Mouse (Mus musculus) embryo, embryonic 10 days (tissue): ENCODE results near the gene Cabp7.

Source experiments
- DNase-seq: peaks from one replicate; pipeline ENCODE4 v3.0.0-alpha.2; 2015; ENCODE audit warnings: low spot score

Gene Cabp7

DNA sequence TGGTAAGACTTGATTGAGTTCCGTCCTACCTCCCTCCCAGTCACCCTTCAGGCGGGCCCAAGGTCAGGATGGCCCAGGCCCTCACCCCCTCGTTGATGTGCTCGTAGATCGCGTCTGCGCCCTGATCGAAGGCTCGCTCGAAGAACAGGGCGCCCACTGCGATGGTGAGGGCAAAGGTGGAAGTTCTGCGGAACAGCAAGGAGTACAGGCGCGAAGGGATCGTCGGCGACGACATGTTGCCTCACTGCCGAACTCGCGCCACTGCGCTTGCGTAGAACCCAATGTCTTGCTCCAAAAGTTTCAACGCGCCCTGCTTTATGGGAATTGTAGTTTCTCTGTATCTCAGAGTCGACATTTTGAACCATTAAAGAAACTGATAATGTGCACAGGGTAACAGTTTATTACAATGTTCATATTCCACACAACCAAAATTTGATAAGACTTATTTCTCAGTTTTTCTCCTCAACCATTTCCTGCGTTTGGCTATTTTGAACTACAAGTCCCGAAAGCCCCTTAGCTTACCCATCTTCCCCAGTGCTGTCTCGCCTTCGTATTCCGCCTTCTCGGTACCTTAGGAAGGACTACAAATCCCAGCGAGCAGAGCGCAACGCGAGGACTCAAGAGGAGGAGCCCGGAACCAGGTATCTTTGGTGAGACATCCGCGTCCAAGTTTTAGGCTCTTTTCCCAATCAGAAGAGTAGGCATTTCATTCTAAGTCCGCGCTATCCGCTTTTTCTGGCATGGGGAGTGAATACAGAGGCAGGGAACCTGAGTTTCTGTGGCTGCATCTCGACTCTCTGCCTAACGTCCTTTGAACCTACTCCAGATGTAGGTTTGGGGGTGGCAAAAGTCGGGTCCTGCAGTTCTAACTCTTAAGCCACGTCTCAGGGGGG, 42.3 kb downstream of the Cabp7 start, which contains the start of the genes Uqcr10 and Zmat5:
TSS of gene Uqcr10 (minus strand) at position 271 of the 893 bp plus-strand sequence.
TSS of gene Zmat5 (plus strand) at position 607 of the 893 bp plus-strand sequence.
- peak; percentile 98 for DNase-seq

DNA sequence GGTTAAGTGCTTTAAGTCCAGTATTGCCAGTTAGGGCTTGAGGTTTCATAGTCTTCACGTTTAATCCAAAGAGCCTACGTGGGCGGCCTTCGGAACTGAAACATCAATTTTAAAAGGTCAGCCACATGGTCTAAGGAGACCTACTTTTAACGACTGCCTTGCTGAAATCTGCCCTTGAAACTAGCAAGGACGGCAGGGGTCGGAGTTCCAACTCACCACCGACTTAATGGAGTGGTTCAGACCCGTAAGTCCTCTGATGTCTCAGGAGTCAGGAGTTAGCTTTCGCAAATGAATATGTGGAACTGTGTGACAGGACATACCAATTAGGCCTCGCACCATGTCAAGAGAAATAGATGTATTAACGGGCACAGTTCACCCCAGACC, 42.9 kb downstream of the Cabp7 start:
- no peak for DNase-seq

DNA sequence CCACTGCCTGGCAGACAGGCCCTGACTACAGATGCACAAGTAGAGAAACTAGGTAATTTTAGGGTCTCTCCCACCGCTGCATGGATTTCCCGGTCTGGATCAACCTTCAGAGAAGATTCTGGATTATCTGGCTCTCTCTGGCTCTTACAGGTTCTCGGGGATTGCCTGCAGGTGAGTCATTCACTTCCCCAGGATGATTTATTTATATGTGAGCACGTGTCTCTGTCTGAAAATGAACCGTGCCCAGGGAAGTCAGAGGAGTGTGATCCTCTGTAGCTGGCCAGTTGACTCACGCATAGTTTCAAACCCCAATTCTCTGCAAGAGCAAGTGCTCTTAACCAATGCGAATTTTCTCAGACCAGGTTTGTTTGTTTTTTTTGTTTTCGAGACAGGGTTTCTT, 45.9 kb downstream of the Cabp7 start:
- DNase-seq: no peak

DNA sequence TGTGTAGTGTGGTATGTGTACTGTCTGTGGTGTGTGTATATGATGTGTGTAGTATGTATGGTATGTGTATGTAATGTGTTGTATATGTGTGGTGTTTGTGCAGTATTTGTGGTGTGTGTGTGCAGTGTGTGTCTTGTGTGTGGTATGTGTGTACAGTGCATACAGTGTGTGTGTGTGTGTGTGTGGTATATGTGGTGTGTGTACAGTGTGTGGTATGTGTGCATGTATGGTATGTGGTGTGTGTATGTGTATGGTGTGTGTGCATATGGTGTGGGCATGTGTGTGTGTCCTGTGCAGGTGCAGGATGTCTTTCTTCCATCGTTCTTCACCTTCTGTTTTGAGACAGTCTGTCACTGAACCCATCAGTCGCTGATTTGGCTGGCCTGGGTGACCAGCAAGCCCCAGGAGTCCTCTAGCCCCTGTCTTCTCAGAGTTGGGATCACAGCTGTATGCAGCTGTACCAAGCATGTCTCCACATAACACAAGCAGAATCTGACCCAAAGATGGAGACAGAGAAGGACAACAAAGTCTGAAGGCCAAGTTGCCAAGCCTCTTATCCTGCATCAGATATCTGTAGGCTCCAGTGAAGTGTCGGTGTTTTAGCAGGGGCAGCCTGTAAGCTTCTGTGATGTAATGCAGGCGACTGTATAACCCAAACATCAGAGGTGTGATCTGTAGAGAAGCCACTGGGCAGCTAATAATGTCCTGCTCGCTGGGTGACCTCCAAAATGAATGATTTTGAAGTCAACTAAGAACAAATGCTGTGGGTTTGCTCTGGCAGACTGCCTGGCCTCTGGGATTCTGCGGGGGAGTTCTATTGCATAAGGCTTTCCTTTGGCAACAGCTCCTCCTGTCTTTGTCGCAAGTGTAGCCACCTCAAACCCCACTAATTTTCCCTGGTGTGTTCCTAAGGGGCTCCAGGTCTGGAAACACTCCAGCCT, 49.3 kb downstream of the Cabp7 start:
- DNase-seq: no peak

DNA sequence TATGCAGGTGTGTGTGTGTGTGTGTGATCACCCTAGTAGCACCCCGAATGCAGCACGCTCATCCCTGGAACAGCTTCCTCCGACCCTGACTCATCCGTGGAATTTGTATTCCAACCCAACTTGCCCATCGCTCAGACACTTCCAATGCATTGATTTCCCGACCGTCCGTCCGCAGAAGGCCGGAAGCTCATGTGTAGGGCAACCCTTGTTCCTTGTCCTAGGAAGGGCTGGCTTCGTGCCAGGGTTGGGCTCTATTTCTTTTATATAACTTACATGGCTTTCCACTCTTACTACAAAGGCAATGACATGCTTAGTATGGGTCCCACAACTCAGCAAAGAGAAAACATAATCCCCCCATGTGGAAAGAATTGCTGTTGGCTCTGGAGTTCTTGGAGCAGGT, 54.4 kb downstream of the Cabp7 start:
- DNase-seq: no peak

DNA sequence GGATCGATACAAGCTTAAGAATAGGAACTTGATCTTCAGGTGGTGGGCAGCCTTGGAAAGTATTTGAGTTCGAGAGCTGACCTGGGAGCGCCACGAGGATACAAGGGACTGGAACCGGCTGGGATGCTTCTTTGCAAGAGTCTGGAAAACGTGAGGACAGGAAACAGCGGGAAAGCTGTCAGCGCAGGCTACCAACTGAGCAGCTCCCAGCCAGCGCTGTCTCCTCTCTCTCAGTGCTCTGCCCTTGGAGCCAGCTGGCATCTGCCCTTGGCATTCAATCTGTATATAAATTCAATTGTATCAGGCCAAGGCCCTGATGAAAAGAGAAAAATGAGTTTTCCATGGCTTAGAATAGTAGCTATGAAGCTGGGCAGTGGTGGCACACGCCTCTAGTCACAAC, 55.4 kb downstream of the Cabp7 start:
- no peak for DNase-seq

DNA sequence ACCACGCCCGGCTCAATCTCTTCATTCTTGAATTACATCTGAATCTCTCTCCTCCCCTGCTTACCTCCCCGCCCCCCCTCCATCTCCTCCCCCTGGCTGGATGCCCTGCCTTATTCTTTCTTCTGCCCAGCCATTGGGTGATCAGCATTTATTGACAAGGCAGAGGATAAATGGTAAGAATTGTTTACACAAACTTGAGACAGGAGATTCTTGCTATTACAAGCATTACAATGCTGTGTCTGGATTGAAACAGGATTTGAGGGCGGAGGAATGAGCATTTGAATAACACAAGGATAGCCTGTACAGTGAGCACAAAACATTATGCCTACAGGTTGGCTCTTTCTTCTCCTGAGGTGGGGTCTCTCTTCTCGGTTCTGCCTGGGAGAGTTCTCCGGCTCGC, 56.2 kb downstream of the Cabp7 start:
- no peak for DNase-seq

DNA sequence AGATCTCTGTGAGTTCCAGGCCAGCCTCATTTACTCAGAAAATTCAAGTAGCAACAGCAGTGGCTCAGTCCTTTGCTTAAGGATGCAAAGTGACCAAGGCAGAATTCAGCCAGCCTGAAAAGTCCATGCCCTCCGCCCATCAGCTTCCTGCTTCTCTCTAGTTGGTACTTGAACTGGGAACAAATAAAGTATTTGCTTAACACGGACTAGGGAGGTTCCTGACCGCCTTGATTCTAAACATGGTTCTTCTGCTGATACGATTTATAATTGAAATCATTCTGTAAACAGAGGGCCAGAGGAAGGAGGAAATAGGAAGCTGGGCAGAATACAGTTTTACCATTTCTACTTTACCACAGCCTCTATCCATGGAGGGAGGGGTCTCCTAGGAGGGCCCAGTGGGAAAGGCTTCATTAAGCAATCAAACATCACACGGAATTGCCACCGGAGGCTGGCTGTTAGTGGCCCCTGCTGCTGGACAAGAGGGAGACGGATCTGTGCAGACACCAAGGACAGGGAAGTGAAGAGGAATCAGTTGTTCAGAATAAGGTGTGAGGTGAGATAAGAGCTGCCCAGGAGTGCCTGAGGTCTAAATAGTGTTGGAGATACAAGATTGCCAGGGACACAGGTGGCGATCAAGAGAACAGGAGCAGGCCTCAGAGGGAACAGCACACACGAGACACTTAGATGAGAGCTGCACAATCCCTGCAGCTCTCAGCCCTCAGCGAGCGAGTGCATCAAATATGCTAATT, 57.8 kb downstream of the Cabp7 start:
- no peak for DNase-seq

DNA sequence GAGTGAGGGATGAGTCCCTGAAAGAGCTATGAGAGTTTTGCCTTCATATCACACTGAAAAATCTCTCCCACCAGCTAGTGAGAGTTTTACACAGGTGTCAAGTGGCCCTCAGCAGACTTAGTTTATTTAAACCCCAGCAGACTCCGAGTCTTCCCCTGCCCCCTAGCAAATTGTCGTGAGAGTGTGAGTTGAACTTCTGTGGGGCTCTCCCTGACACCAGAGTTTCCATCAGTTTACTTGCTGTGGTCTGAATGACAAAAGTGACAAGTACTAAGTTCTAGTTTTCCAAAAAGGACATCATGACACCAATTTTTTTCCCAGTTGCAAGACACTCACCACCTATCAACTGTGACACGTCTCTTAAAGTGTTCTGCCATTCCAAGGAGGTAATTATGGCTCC, 58.7 kb downstream of the Cabp7 start:
- no peak for DNase-seq

DNA sequence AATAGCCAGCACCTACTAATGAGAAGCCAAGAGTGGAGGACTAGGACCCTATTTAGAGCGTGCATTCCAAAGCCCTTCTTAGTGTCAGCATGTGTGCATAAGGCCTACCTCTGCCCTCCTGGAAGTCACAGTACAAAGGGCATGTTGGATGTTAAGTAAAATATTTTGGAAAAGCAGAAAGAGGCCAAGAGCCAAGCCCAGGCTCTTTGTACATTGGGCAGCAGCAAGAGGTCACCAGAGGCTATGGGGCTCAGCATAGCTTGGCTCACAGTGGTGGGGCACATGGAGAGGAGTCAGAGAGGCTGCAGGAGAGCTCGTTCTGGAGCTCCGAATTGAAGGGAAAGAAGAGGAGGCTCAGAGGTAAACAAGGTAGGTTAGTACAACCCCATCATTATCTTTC, 59.6 kb downstream of the Cabp7 start:
- no peak for DNase-seq
